Mouse (Mus musculus) brain, embryonic 14.5 days (tissue): ENCODE data around the gene Fgr.

Source experiments
- CTCF ChIP-seq: fragments of 200-500 bp; IDR thresholded peaks from 2 replicates; pipeline ENCODE4 v1.5.1; 2012; ENCODE audit warnings: inconsistent platforms, mild to moderate bottlenecking, moderate library complexity, borderline replicate concordance; ENCODE audit not compliant: insufficient read depth, insufficient read length; ENCODE audit errors: extremely low read depth
- POLR2A ChIP-seq: fragments of 200-500 bp; IDR thresholded peaks from 2 replicates; pipeline ENCODE4 v1.6.1; 2012; ENCODE audit warnings: mild to moderate bottlenecking, inconsistent platforms, borderline replicate concordance; ENCODE audit not compliant: poor library complexity, insufficient read depth, insufficient read length, severe bottlenecking; ENCODE audit errors: extremely low read depth

- TF ChIP-seq POLR2A (no peak), CTCF (no peak)
Observed at GRCm38 (mm10) chr4:133027721-133028120, 53.8 kb downstream of the Fgr start.
